Mouse (Mus musculus) lung, adult 2 months (tissue): ENCODE results near the gene Pcsk5.

Experiments
- CTCF ChIP-seq: fragments of 200-500 bp; IDR thresholded peaks from 2 replicates; pipeline ENCODE4 v1.5.1; 2011; ENCODE audit warnings: mild to moderate bottlenecking, low read length, control low read depth; ENCODE audit not compliant: insufficient read depth
- POLR2A ChIP-seq: fragments of 200-500 bp; IDR thresholded peaks from 2 replicates; pipeline ENCODE4 v1.6.1; 2011; ENCODE audit warnings: low read depth, mild to moderate bottlenecking, control low read depth, low read length, borderline replicate concordance; ENCODE audit errors: extremely low read depth

DNA sequence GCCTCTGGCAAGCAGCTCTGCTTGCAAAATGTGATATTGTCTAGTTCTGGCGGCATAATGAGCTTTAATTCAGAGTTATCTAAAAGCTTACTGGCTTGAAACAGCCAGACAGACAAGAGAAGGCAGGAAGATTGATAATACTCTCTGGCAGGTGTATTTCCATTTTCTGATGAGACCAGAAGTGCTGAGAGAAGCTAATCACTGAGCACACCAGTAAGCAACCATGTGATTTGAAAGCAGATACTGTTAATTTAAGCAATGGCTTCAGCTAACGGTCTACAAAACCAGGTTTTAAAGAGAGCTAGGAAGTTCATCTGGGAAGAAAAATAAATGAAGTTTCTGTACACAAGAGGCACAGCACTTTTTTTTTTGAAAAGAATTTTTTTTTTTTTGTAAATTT is 237.1 kb downstream of the Pcsk5 start:
- TF ChIP-seq CTCF: no peak
- no peak for TF ChIP-seq POLR2A
